Mouse (Mus musculus): ENCODE results near the gene Gm20683. TPM values are rescaled to one million over a fixed set of nuclear protein-coding genes. Genes with fewer than 3 reads are reported as not detected.

Gm20683 gene
- 0.67 TPM for polyA plus RNA-seq (2012; fragmentation: generic; extraction: Trizol)

DNA sequence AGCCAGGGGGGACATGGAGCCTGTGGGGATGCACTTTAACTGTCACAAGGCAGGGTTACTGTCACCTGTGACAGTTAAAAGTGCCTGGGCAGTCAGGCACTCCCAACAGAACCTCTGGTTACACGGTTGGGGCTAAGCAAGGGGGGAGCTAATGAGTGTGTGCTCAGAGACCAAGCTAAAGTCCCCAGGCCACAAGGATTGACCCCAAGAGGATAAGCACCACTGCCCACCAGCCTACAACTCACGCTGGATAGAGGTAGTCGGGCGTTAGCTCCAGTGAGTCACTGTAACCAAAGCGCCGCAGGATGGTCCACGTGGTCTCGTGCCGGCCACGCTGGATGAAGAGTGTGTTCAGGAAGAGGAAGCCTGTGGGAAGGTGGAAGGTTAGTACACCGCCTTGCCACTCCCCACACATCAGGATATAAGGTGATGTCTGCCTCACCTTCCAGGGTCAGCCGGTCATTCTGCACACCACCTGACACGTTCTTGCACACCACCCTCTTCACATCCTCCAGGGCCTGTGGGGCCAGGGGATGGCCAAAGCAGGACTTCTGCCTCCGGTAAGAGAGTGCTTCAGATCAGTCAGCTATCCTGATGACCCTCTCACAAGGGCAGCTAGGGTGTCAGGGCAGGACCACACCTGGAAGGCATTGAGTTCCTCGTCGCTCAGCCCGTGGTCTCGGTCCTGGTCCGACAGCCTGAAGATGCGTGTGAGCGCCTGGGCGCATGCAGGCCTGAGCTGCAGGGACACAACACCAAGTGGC lies at the start of gene Gm20683:
TSS of gene Gm20683 (minus strand) at position 647 of the 764 bp plus-strand sequence.
- peaks cover 13% of the 10 kb centered on the region for H3K36me3 ChIP-seq (ENCODE audit: control insufficient read depth, insufficient read depth)

DNA sequence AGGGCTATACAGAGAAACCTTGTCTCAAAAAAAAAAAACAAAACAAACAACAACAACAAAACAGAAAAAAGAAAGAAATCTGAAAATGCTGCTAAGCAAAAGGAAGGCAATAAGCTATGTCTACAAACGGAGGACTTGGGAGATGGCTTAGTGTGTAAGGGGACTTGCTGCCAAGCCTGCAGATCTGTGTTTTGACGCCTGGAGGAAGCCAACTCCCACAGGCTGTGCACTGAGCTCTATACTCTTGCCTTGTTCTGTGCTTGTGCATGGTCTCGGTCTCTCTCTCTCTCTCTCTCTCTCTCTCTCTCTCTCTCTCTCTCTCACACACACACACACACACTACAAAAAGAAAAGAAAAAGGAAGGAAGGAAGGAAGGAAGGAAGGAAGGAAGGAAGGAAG lies 47.3 kb upstream of the Gm20683 start:
- Histone ChIP-seq H3ac (ENCODE audit: control insufficient read depth, insufficient read length) (no peak overlapping the region), H3K79me2 (ENCODE audit: control insufficient read depth, insufficient read depth) (no peaks in the 10 kb centered on the region), H3K4me2 (ENCODE audit: low read depth) (no peak overlapping the region), H3K36me3 (ENCODE audit: control insufficient read depth, insufficient read depth) (peaks cover 8% of the 10 kb centered on the region), H3K27me3 (ENCODE audit: control insufficient read depth, insufficient read depth, insufficient read length) (no peaks in the 10 kb centered on the region), H3K4me3 (no peak overlapping the region)
- TF ChIP-seq TCF12 (IDR thresholded peaks at IDR 0.05; ENCODE audit: insufficient read depth, poor library complexity, severe bottlenecking) (no peak), REST (IDR thresholded peaks at IDR 0.05; ENCODE audit: insufficient read depth, insufficient read length) (no peak), MAX (IDR thresholded peaks at IDR 0.05; ENCODE audit: low read depth) (no peak), SRF (IDR thresholded peaks at IDR 0.05; ENCODE audit: control insufficient read depth, insufficient read length, low read depth) (no peak), E2F4 (IDR thresholded peaks at IDR 0.05; ENCODE audit: insufficient read depth) (no peak), POLR2A (IDR thresholded peaks at IDR 0.05; ENCODE audit: insufficient read length, low read depth) (no peak), MYOG (IDR thresholded peaks at IDR 0.05; ENCODE audit: control insufficient read depth in 1 of 3, insufficient read depth in 1 of 3, insufficient read length in 2 of 3, low read depth in 2 of 3) (no peak), TCF3 (IDR thresholded peaks at IDR 0.05; ENCODE audit: insufficient read length, low read depth) (no peak), MYOD1 (IDR thresholded peaks at IDR 0.05; ENCODE audit: control insufficient read depth in 1 of 3, insufficient read length in 2 of 3, low read depth in 2 of 3) (no peak), CEBPB (IDR thresholded peaks at IDR 0.05; ENCODE audit: insufficient read depth, poor library complexity, severe bottlenecking) (no peak), USF1 (IDR thresholded peaks at IDR 0.05; ENCODE audit: low read depth) (no peak), POLR2AphosphoS2 (IDR thresholded peaks at IDR 0.05; ENCODE audit: insufficient read length, low read depth) (no peak)

More for the DNA sequence above, at the start of gene Gm20683:
- H3K4me2 ChIP-seq (ENCODE audit: low read depth), result no peak within 1 kb of the TSS
- no peak within 1 kb of the TSS for H3K4me3 ChIP-seq
- TF ChIP-seq USF1 (IDR thresholded peaks at IDR 0.05; ENCODE audit: low read depth) (no peak), SRF (IDR thresholded peaks at IDR 0.05; ENCODE audit: control insufficient read depth, insufficient read length, low read depth) (peak; percentile 21)
- H3ac ChIP-seq (ENCODE audit: control insufficient read depth, insufficient read length), result no peak within 1 kb of the TSS
- peaks cover 12% of the 10 kb centered on the region for H3K79me2 ChIP-seq (ENCODE audit: control insufficient read depth, insufficient read depth)
- no peaks in the 10 kb centered on the region for H3K27me3 ChIP-seq (ENCODE audit: control insufficient read depth, insufficient read depth, insufficient read length)

DNA sequence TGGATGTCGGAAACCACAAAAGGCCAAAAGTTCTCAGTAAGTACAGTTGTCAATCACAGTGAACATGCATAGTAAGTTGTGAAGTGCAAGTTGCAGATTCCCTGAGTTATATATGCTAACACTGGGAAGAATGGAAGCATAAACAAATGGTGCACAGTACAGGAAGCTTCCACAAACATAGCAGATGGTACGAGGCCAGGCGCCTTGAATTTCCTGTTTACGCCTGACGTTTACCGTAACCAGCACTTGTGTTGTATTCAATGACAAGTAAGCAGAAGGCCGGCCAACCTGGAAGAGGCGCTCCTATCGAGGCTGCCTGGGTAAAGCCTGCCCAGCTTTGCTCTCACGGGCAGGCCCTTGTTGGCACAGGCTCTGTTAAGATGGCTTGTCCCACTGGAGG lies 45.9 kb upstream of the Gm20683 start:
- Histone ChIP-seq H3K79me2 (ENCODE audit: control insufficient read depth, insufficient read depth) (no peaks in the 10 kb centered on the region), H3ac (ENCODE audit: control insufficient read depth, insufficient read length) (no peak overlapping the region), H3K4me2 (ENCODE audit: low read depth) (no peak overlapping the region), H3K4me3 (no peak overlapping the region), H3K36me3 (ENCODE audit: control insufficient read depth, insufficient read depth) (peaks cover 8% of the 10 kb centered on the region), H3K27me3 (ENCODE audit: control insufficient read depth, insufficient read depth, insufficient read length) (no peaks in the 10 kb centered on the region)
- no peak for TF ChIP-seq E2F4 (IDR thresholded peaks at IDR 0.05; ENCODE audit: insufficient read depth)
- TF ChIP-seq REST (IDR thresholded peaks at IDR 0.05; ENCODE audit: insufficient read depth, insufficient read length), result no peak

GRCm38 (mm10) chr17:25886806-25887205 lies 45.2 kb upstream of the Gm20683 start:
- H3K79me2 ChIP-seq (ENCODE audit: control insufficient read depth, insufficient read depth), result no peaks in the 10 kb centered on the region
- peaks cover 8% of the 10 kb centered on the region for H3K36me3 ChIP-seq (ENCODE audit: control insufficient read depth, insufficient read depth)
- no peak overlapping the region for H3K4me3 ChIP-seq
- no peak overlapping the region for H3ac ChIP-seq (ENCODE audit: control insufficient read depth, insufficient read length)
- TF ChIP-seq POLR2AphosphoS2 (IDR thresholded peaks at IDR 0.05; ENCODE audit: insufficient read length, low read depth), result no peak
- TF ChIP-seq REST (IDR thresholded peaks at IDR 0.05; ENCODE audit: insufficient read depth, insufficient read length), result no peak
- TF ChIP-seq MYOG (IDR thresholded peaks at IDR 0.05; ENCODE audit: control insufficient read depth in 1 of 3, insufficient read depth in 1 of 3, insufficient read length in 2 of 3, low read depth in 2 of 3), result no peak
- TF ChIP-seq CEBPB (IDR thresholded peaks at IDR 0.05; ENCODE audit: insufficient read depth, poor library complexity, severe bottlenecking), result no peak
- TF ChIP-seq SRF (IDR thresholded peaks at IDR 0.05; ENCODE audit: control insufficient read depth, insufficient read length, low read depth), result no peak
- TF ChIP-seq USF1 (IDR thresholded peaks at IDR 0.05; ENCODE audit: low read depth), result no peak
- no peak for TF ChIP-seq TCF12 (IDR thresholded peaks at IDR 0.05; ENCODE audit: insufficient read depth, poor library complexity, severe bottlenecking)
- no peak for TF ChIP-seq POLR2A (IDR thresholded peaks at IDR 0.05; ENCODE audit: insufficient read length, low read depth)
- TF ChIP-seq TCF3 (IDR thresholded peaks at IDR 0.05; ENCODE audit: insufficient read length, low read depth), result no peak
- no peak for TF ChIP-seq E2F4 (IDR thresholded peaks at IDR 0.05; ENCODE audit: insufficient read depth)
- TF ChIP-seq MYOD1 (IDR thresholded peaks at IDR 0.05; ENCODE audit: control insufficient read depth in 1 of 3, insufficient read length in 2 of 3, low read depth in 2 of 3), result no peak
- TF ChIP-seq MAX (IDR thresholded peaks at IDR 0.05; ENCODE audit: low read depth), result no peak
- no peak overlapping the region for H3K4me2 ChIP-seq (ENCODE audit: low read depth)
- H3K27me3 ChIP-seq (ENCODE audit: control insufficient read depth, insufficient read depth, insufficient read length), result no peaks in the 10 kb centered on the region

DNA sequence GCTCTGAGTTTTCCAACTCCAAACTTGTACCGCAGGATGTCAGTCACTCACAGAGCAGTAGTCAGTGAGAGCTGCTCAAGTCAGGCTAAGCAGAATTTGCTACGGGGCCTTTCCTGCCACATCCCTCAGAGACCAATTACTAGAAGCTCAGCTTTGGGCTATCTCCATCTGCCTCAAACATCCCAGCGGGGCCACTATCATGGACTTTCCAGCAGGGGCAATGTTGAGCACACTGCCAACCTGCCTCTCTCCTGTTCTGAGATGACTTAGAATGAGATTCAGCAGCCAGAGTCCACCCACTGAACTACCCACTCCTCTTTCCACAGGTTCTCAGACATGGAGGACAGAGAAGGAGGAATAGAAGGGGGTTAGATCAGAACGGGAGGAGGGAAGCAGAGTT lies 44.1 kb upstream of the Gm20683 start:
- no peaks in the 10 kb centered on the region for H3K79me2 ChIP-seq (ENCODE audit: control insufficient read depth, insufficient read depth)
- H3ac ChIP-seq (ENCODE audit: control insufficient read depth, insufficient read length), result no peak overlapping the region
- no peak overlapping the region for H3K4me2 ChIP-seq (ENCODE audit: low read depth)
- TF ChIP-seq E2F4 (IDR thresholded peaks at IDR 0.05; ENCODE audit: insufficient read depth), result no peak
- no peak for TF ChIP-seq MYOG (IDR thresholded peaks at IDR 0.05; ENCODE audit: control insufficient read depth in 1 of 3, insufficient read depth in 1 of 3, insufficient read length in 2 of 3, low read depth in 2 of 3)
- no peak for TF ChIP-seq TCF3 (IDR thresholded peaks at IDR 0.05; ENCODE audit: insufficient read length, low read depth)
- TF ChIP-seq CEBPB (IDR thresholded peaks at IDR 0.05; ENCODE audit: insufficient read depth, poor library complexity, severe bottlenecking), result no peak
- TF ChIP-seq SRF (IDR thresholded peaks at IDR 0.05; ENCODE audit: control insufficient read depth, insufficient read length, low read depth), result no peak
- no peak for TF ChIP-seq USF1 (IDR thresholded peaks at IDR 0.05; ENCODE audit: low read depth)
- no peak for TF ChIP-seq MAX (IDR thresholded peaks at IDR 0.05; ENCODE audit: low read depth)
- TF ChIP-seq POLR2A (IDR thresholded peaks at IDR 0.05; ENCODE audit: insufficient read length, low read depth), result no peak
- no peak for TF ChIP-seq TCF12 (IDR thresholded peaks at IDR 0.05; ENCODE audit: insufficient read depth, poor library complexity, severe bottlenecking)
- no peak for TF ChIP-seq REST (IDR thresholded peaks at IDR 0.05; ENCODE audit: insufficient read depth, insufficient read length)
- TF ChIP-seq MYOD1 (IDR thresholded peaks at IDR 0.05; ENCODE audit: control insufficient read depth in 1 of 3, insufficient read length in 2 of 3, low read depth in 2 of 3), result no peak
- no peak for TF ChIP-seq POLR2AphosphoS2 (IDR thresholded peaks at IDR 0.05; ENCODE audit: insufficient read length, low read depth)
- H3K36me3 ChIP-seq (ENCODE audit: control insufficient read depth, insufficient read depth), result peaks cover 8% of the 10 kb centered on the region
- H3K27me3 ChIP-seq (ENCODE audit: control insufficient read depth, insufficient read depth, insufficient read length), result no peaks in the 10 kb centered on the region
- no peak overlapping the region for H3K4me3 ChIP-seq
